Comparison of ENCODE assay signal across 20 mouse cellular contexts in genomic region chr2:46261618-46262017, GRCm38 (mm10).
"Had no signal": no experiment of that assay in that cellular context is flagged by ENCODE, and none has a peak within 500 bp of the region (broad histone marks: within the 10 kb centered on the region; RNA-seq: fewer than 3 reads in every experiment).

No protein-coding gene starts in this region.

- H3K4me2 ChIP-seq: lung, embryonic 15.5 days; midbrain, embryonic 11.5 days; midbrain, embryonic 13.5 days; midbrain, embryonic 15.5 days; neural tube, embryonic 12.5 days had no signal

- DNase-seq: liver, postnatal 0 days; lung, adult 2 months; lung, postnatal 14 days; lung, postnatal 36 days; retina, postnatal 1 day; right cerebral cortex, adult 18-20 months; right cerebral cortex, postnatal 25 days; right cerebral cortex, postnatal 4 days; spleen, adult 18-20 months; thymus, adult 2 months; thymus, postnatal 25 days; thymus, postnatal 4 days had no signal

- ATAC-seq: liver, postnatal 0 days; lung, postnatal 0 days; midbrain, embryonic 13.5 days; midbrain, embryonic 15.5 days had no signal

- H3K27ac ChIP-seq: lung, embryonic 15.5 days; macrophage; midbrain, embryonic 13.5 days; midbrain, embryonic 15.5 days; neural tube, embryonic 12.5 days had no signal

- H3K36me3 ChIP-seq: lung, embryonic 15.5 days; midbrain, embryonic 13.5 days; midbrain, embryonic 15.5 days; neural tube, embryonic 12.5 days had no signal

- H3K27me3 ChIP-seq: lung, embryonic 15.5 days; megakaryocyte, embryonic 14.5 days; midbrain, embryonic 13.5 days; midbrain, embryonic 15.5 days; neural tube, embryonic 12.5 days had no signal

- H3K4me3 ChIP-seq: lung, embryonic 15.5 days; megakaryocyte, embryonic 14.5 days; midbrain, embryonic 13.5 days; midbrain, embryonic 15.5 days; neural tube, embryonic 12.5 days had no signal

- H3K9me3 ChIP-seq: lung, embryonic 15.5 days; megakaryocyte, embryonic 14.5 days; midbrain, embryonic 13.5 days; midbrain, embryonic 15.5 days; neural tube, embryonic 12.5 days had no signal

- H3K4me1 ChIP-seq: lung, embryonic 15.5 days; megakaryocyte, embryonic 14.5 days; midbrain, embryonic 13.5 days; midbrain, embryonic 15.5 days; neural tube, embryonic 12.5 days had no signal

- H3K9ac ChIP-seq: liver, postnatal 0 days; lung, embryonic 15.5 days; midbrain, embryonic 13.5 days; midbrain, embryonic 15.5 days; neural tube, embryonic 12.5 days had no signal
